Mouse (Mus musculus): ENCODE measurements around the gene Capza1.

- TF ChIP-seq POLR2A (IDR thresholded peaks at IDR 0.05; ENCODE audit: low read depth, low read length) (no peak), CTCF (IDR thresholded peaks at IDR 0.05; ENCODE audit: extremely low read depth, insufficient read length, insufficient replicate concordance, low read depth, low read length) (peak; percentile 98; the same call in 1 of the 2 replicates)
Measured at GRCm38 (mm10) chr3:104779949-104780348, 84.4 kb downstream of the Capza1 start.
